Comparison of ENCODE assay signal across 8 mouse cellular contexts in genomic region chr7:128246496-128247391, GRCm38 (mm10). TPM values are rescaled to one million over a fixed set of nuclear protein-coding genes. Genes with fewer than 3 reads are reported as not detected.
DNase-seq lines count a peak whose midpoint lies in the region; ATAC-seq and TF ChIP-seq lines count a peak whose summit lies in the region.

Gene Tgfb1i1 (plus strand): TSS chr7:128246812.

- H3K27me3 ChIP-seq in embryonic facial prominence, embryonic 14.5 days (replicated peaks; ENCODE audit: control insufficient read depth, insufficient read depth, low read length) = no peaks in the 10 kb centered on the region
- no peaks in the 10 kb centered on the region for H3K27me3 ChIP-seq in kidney, postnatal 0 days (ENCODE audit: insufficient read depth, low read length)
- peaks cover 33% of the 10 kb centered on the region for H3K27me3 ChIP-seq in liver, embryonic 15.5 days
- H3K27me3 ChIP-seq in neural tube, embryonic 15.5 days (replicated peaks) = no peaks in the 10 kb centered on the region

- peak; percentile 86 for ATAC-seq in embryonic facial prominence, embryonic 14.5 days (ENCODE audit: low read depth)
- ATAC-seq in kidney, postnatal 0 days (replicated peaks; ENCODE audit: low FRiP score, low read depth) = peak; percentile 79
- ATAC-seq in liver, embryonic 15.5 days (ENCODE audit: insufficient read depth) = peak; percentile 37
- ATAC-seq in neural tube, embryonic 15.5 days (ENCODE audit: low FRiP score) = peak; percentile 62

- peak within 1 kb of the TSS; percentile 52 for H3K4me3 ChIP-seq in embryonic facial prominence, embryonic 14.5 days (ENCODE audit: low read depth, low read length)
- peak within 1 kb of the TSS; percentile 47 for H3K4me3 ChIP-seq in kidney, postnatal 0 days (replicated peaks; ENCODE audit: low read depth, low read length)
- peak within 1 kb of the TSS; percentile 54 for H3K4me3 ChIP-seq in liver, embryonic 15.5 days (replicated peaks)
- H3K4me3 ChIP-seq in neural tube, embryonic 15.5 days (replicated peaks) = peak within 1 kb of the TSS; percentile 45

- DNase-seq in 3134 (ENCODE audit: extremely low read depth, insufficient read length, low spot score) = peak; percentile 75
- peak; percentile 45 for DNase-seq in adrenal gland, postnatal 25 days
- peak; percentile 92 for DNase-seq in embryonic facial prominence, embryonic 14.5 days (ENCODE audit: low spot score)
- DNase-seq in heart, adult 18-20 months = peak; percentile 81 to 82
- DNase-seq in kidney, postnatal 0 days (ENCODE audit: low spot score) = peak; percentile 83
- no peak for DNase-seq in thymus, postnatal 14 days

- no peak for TF ChIP-seq CTCF in kidney, postnatal 0 days (IDR thresholded peaks at IDR 0.05; ENCODE audit: low read depth)

- H3K27ac ChIP-seq in embryonic facial prominence, embryonic 14.5 days (replicated peaks; ENCODE audit: low read depth, low read length) = peak within 1 kb of the TSS; percentile 93
- peak within 1 kb of the TSS; percentile 80 for H3K27ac ChIP-seq in kidney, postnatal 0 days
- H3K27ac ChIP-seq in liver, embryonic 15.5 days (replicated peaks) = peak within 1 kb of the TSS; percentile 60
- H3K27ac ChIP-seq in neural tube, embryonic 15.5 days (replicated peaks) = peak within 1 kb of the TSS; percentile 84

- H3K4me1 ChIP-seq in embryonic facial prominence, embryonic 14.5 days (ENCODE audit: control insufficient read depth, insufficient read depth, low read length) = peaks cover 14% of the 10 kb centered on the region
- H3K4me1 ChIP-seq in kidney, postnatal 0 days (replicated peaks; ENCODE audit: insufficient read depth, low read length) = 0 out of 2 replicates have a peak, but pooled peaks cover 4% of the 10 kb centered on the region
- peaks cover 33% of the 10 kb centered on the region for H3K4me1 ChIP-seq in liver, embryonic 15.5 days (replicated peaks)
- peaks cover 22% of the 10 kb centered on the region for H3K4me1 ChIP-seq in neural tube, embryonic 15.5 days

- H3K4me2 ChIP-seq in embryonic facial prominence, embryonic 14.5 days (ENCODE audit: low read depth, low read length) = peak within 1 kb of the TSS; percentile 58
- H3K4me2 ChIP-seq in kidney, postnatal 0 days (ENCODE audit: low read length) = peak within 1 kb of the TSS; percentile 55
- H3K4me2 ChIP-seq in liver, embryonic 15.5 days = peak within 1 kb of the TSS; percentile 80
- peak within 1 kb of the TSS; percentile 59 for H3K4me2 ChIP-seq in neural tube, embryonic 15.5 days

- 3% methylated on average over 22 of the region's 30 CpGs for WGBS in embryonic facial prominence, embryonic 14.5 days
- WGBS in kidney, postnatal 0 days = 1% methylated on average over 28 of the region's 30 CpGs
- 10% methylated on average over 29 of the region's 30 CpGs for WGBS in liver, embryonic 15.5 days (ENCODE audit: insufficient replicate concordance)
- 3% methylated on average over 28 of the region's 30 CpGs for WGBS in neural tube, embryonic 15.5 days

- peaks cover 42% of the 10 kb centered on the region for H3K36me3 ChIP-seq in embryonic facial prominence, embryonic 14.5 days (ENCODE audit: control insufficient read depth, insufficient read depth, low read length)
- H3K36me3 ChIP-seq in kidney, postnatal 0 days (ENCODE audit: insufficient read depth, low read length) = peaks cover 17% of the 10 kb centered on the region
- H3K36me3 ChIP-seq in liver, embryonic 15.5 days (replicated peaks) = peaks cover 30% of the 10 kb centered on the region
- H3K36me3 ChIP-seq in neural tube, embryonic 15.5 days = peaks cover 28% of the 10 kb centered on the region

- no peaks in the 10 kb centered on the region for H3K9me3 ChIP-seq in embryonic facial prominence, embryonic 14.5 days (ENCODE audit: control insufficient read depth, low read length)
- H3K9me3 ChIP-seq in kidney, postnatal 0 days (replicated peaks; ENCODE audit: low read length) = no peaks in the 10 kb centered on the region
- no peaks in the 10 kb centered on the region for H3K9me3 ChIP-seq in liver, embryonic 15.5 days (replicated peaks)
- no peaks in the 10 kb centered on the region for H3K9me3 ChIP-seq in neural tube, embryonic 15.5 days (replicated peaks)

- peak within 1 kb of the TSS; percentile 67 for H3K9ac ChIP-seq in embryonic facial prominence, embryonic 14.5 days (ENCODE audit: low read depth, low read length)
- peak within 1 kb of the TSS; percentile 61 for H3K9ac ChIP-seq in kidney, postnatal 0 days (ENCODE audit: low read depth, low read length)
- peak within 1 kb of the TSS; percentile 65 for H3K9ac ChIP-seq in liver, embryonic 15.5 days
- peak within 1 kb of the TSS; percentile 65 for H3K9ac ChIP-seq in neural tube, embryonic 15.5 days (replicated peaks)

RNA-seq across cellular contexts. Expression of gene Tgfb1i1, which starts in this region (rescaled TPM):
- 20.2 and 23.0 TPM in 2 replicates for total RNA-seq in adrenal gland, postnatal 25 days (2021)
- polyA plus RNA-seq in embryonic facial prominence, embryonic 14.5 days (2014; fragmentation: Nextera tagmentation; extraction: Ambion mirVana) = 74.4 and 76.8 TPM in 2 replicates
- total RNA-seq in heart, adult 18-20 months (2021) = 10 to 100 TPM; 13.2 to 13.8 TPM
- polyA plus RNA-seq in kidney, postnatal 0 days (2015; fragmentation: Nextera tagmentation; extraction: Ambion mirVana) = 78.8 and 90.7 TPM in 2 replicates
- polyA plus RNA-seq in liver, embryonic 15.5 days (2015; fragmentation: Nextera tagmentation; extraction: Ambion mirVana) = 10.9 and 11.7 TPM in 2 replicates
- 28.4 and 50.2 TPM in 2 replicates for polyA plus RNA-seq in neural tube, embryonic 15.5 days (2015; fragmentation: Nextera tagmentation; extraction: Ambion mirVana)
